In the genomic region with DNA sequence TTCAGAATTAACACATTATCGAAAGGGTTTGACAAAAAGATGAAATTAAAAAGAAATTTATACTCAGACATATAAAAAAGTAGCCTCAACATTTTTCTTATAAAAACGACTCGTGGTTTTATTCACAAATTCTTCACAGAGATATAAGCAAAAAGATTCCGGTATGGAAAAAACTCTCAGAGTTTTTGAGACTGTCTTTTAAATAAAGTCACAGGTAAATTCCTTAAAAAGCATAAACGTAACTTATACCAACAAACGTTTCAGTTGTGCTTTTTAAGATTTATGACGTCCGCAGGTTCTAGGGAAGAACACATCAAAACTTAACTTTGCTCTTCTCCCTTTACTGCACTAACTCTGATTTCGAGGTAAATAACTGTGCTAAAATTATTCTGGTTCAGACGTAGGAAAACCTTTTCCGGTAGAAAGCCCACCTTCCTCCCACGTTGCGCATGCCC, we compare ENCODE assay signal across 9 mouse cellular contexts. TPM values are rescaled to one million over a fixed set of nuclear protein-coding genes. Genes with fewer than 3 reads are reported as not detected.
DNase-seq lines count a peak whose midpoint lies in the region; ATAC-seq and TF ChIP-seq lines count a peak whose summit lies in the region.
"Had no signal": no experiment of that assay in that cellular context is flagged by ENCODE, and none has a peak within 500 bp of the region (broad histone marks: within the 10 kb centered on the region; RNA-seq: fewer than 3 reads in every experiment).

No protein-coding gene starts in this region.

- peak overlapping the region; percentile 58 for H3K4me3 ChIP-seq in lung, embryonic 15.5 days
- peak overlapping the region; percentile 76 for H3K4me3 ChIP-seq in embryonic fibroblast, embryonic 13.5 days (ENCODE audit: insufficient read depth, low read length)
- peak overlapping the region; percentile 77 for H3K4me3 ChIP-seq in limb, embryonic 10.5 days
- H3K4me3 ChIP-seq in neural tube, embryonic 15.5 days (replicated peaks): peak overlapping the region; percentile 85

- peaks cover 10% of the 10 kb centered on the region; the same call in 1 of the 2 replicates for H3K36me3 ChIP-seq in lung, embryonic 15.5 days
- peaks cover 24% of the 10 kb centered on the region for H3K36me3 ChIP-seq in limb, embryonic 10.5 days
- H3K36me3 ChIP-seq in neural tube, embryonic 15.5 days: peaks cover 16% of the 10 kb centered on the region

- H3K4me1 ChIP-seq in lung, embryonic 15.5 days: peaks cover 15% of the 10 kb centered on the region
- no peaks in the 10 kb centered on the region for H3K4me1 ChIP-seq in embryonic fibroblast, embryonic 13.5 days (ENCODE audit: control insufficient read depth, insufficient read depth, low read length)
- H3K4me1 ChIP-seq in limb, embryonic 10.5 days: peaks cover 20% of the 10 kb centered on the region
- H3K4me1 ChIP-seq in neural tube, embryonic 15.5 days: peaks cover 43% of the 10 kb centered on the region

- no peak; the same call in 1 of the 2 replicates for TF ChIP-seq POLR2A in embryonic fibroblast, embryonic 13.5 days (IDR thresholded peaks at IDR 0.05; ENCODE audit: low read depth, low read length)

- TF ChIP-seq CTCF in embryonic fibroblast, embryonic 13.5 days (IDR thresholded peaks at IDR 0.05; ENCODE audit: borderline replicate concordance, insufficient read depth, low read length): no peak

- no peaks in the 10 kb centered on the region for H3K9me3 ChIP-seq in lung, embryonic 15.5 days
- no peaks in the 10 kb centered on the region for H3K9me3 ChIP-seq in limb, embryonic 10.5 days (replicated peaks)
- no peaks in the 10 kb centered on the region for H3K9me3 ChIP-seq in neural tube, embryonic 15.5 days (replicated peaks)

- H3K27ac ChIP-seq in lung, embryonic 15.5 days: peak overlapping the region; percentile 91
- H3K27ac ChIP-seq in embryonic fibroblast, embryonic 13.5 days (ENCODE audit: insufficient read depth, low read length): peak overlapping the region; percentile 91
- peak overlapping the region; percentile 92 for H3K27ac ChIP-seq in limb, embryonic 10.5 days
- peak overlapping the region; percentile 99 for H3K27ac ChIP-seq in neural tube, embryonic 15.5 days (replicated peaks)

- H3K9ac ChIP-seq in lung, embryonic 15.5 days: peak overlapping the region; percentile 57; the same call in 1 of the 2 replicates
- H3K9ac ChIP-seq in neural tube, embryonic 15.5 days (replicated peaks): peak overlapping the region; percentile 86

- DNase-seq in lung, postnatal 10 days: no peak
- no peak for DNase-seq in limb, embryonic 10.5 days (ENCODE audit: low spot score)
- DNase-seq in ovary, postnatal 36 days (ENCODE audit: low spot score): no peak
- DNase-seq in frontal cortex, postnatal 10 days (ENCODE audit: low spot score in 2 of 2): no peak
- no peak for DNase-seq in layer of hippocampus, adult 9-10 months (ENCODE audit: low spot score)

- 1% methylated on average over 13 of the region's 13 CpGs for WGBS in lung, embryonic 15.5 days
- 2% methylated on average over 13 of the region's 13 CpGs for WGBS in limb, embryonic 10.5 days
- under 1% methylated on average over 13 of the region's 13 CpGs for WGBS in neural tube, embryonic 15.5 days

- no peak for ATAC-seq in lung, embryonic 15.5 days (ENCODE audit: borderline replicate concordance, extremely low read depth, low FRiP score, low TSS enrichment)
- ATAC-seq in neural tube, embryonic 15.5 days (ENCODE audit: low FRiP score): no peak

- H3K27me3 ChIP-seq in lung, embryonic 15.5 days: no peaks in the 10 kb centered on the region; the same call in 1 of the 2 replicates
- peaks cover 26% of the 10 kb centered on the region for H3K27me3 ChIP-seq in limb, embryonic 10.5 days (ENCODE audit: low read depth, poor library complexity, severe bottlenecking)
- H3K27me3 ChIP-seq in neural tube, embryonic 15.5 days (replicated peaks): no peaks in the 10 kb centered on the region

- H3K4me2 ChIP-seq in lung, embryonic 15.5 days: peak overlapping the region; percentile 87
- H3K4me2 ChIP-seq in neural tube, embryonic 15.5 days: peak overlapping the region; percentile 79

RNA-seq across cellular contexts. Expression of a gene that starts 0.2 kb away (rescaled TPM):
- polyA plus RNA-seq in lung, embryonic 15.5 days (2015; fragmentation: Nextera tagmentation; extraction: Ambion mirVana): 28.1 and 31.7 TPM in 2 replicates
- 22.9 and 24.3 TPM in 2 replicates for polyA plus RNA-seq in embryonic fibroblast, embryonic 13.5 days (2011; ENCODE audit: insufficient read length, low read depth, missing spikeins)
- polyA plus RNA-seq in limb, embryonic 10.5 days (2016; fragmentation: Nextera tagmentation; extraction: Ambion mirVana): 27.1 and 32.2 TPM in 2 replicates
- polyA plus RNA-seq in neural tube, embryonic 15.5 days (2015; fragmentation: Nextera tagmentation; extraction: Ambion mirVana): 25.4 and 27.8 TPM in 2 replicates

RNA-seq across cellular contexts. Expression of a gene that starts 1.9 kb away (rescaled TPM):
- polyA plus RNA-seq in lung, embryonic 15.5 days (2015; fragmentation: Nextera tagmentation; extraction: Ambion mirVana): not detected in 2 replicates
- not detected in 2 replicates for polyA plus RNA-seq in embryonic fibroblast, embryonic 13.5 days (2011; ENCODE audit: insufficient read length, low read depth, missing spikeins)
- 0.08 TPM in 1 of 2 replicates, not detected in the other for polyA plus RNA-seq in limb, embryonic 10.5 days (2016; fragmentation: Nextera tagmentation; extraction: Ambion mirVana)
- polyA plus RNA-seq in neural tube, embryonic 15.5 days (2015; fragmentation: Nextera tagmentation; extraction: Ambion mirVana): 0.59 and 1.2 TPM in 2 replicates

RNA-seq across cellular contexts. Expression of a gene that starts 42.7 kb away (rescaled TPM):
- not detected in 2 replicates for polyA plus RNA-seq in lung, embryonic 15.5 days (2015; fragmentation: Nextera tagmentation; extraction: Ambion mirVana)
- not detected in 2 replicates for polyA plus RNA-seq in embryonic fibroblast, embryonic 13.5 days (2011; ENCODE audit: insufficient read length, low read depth, missing spikeins)
- not detected in 2 replicates for polyA plus RNA-seq in limb, embryonic 10.5 days (2016; fragmentation: Nextera tagmentation; extraction: Ambion mirVana)
- polyA plus RNA-seq in neural tube, embryonic 15.5 days (2015; fragmentation: Nextera tagmentation; extraction: Ambion mirVana): not detected in 2 replicates
- polyA plus RNA-seq: large intestine, adult 2 months had no signal

RNA-seq across cellular contexts. Expression of a gene that starts 46.0 kb away (rescaled TPM):
- 2.9 and 3.1 TPM in 2 replicates for polyA plus RNA-seq in lung, embryonic 15.5 days (2015; fragmentation: Nextera tagmentation; extraction: Ambion mirVana)
- not detected in 2 replicates for polyA plus RNA-seq in embryonic fibroblast, embryonic 13.5 days (2011; ENCODE audit: insufficient read length, low read depth, missing spikeins)
- 1.9 and 2.8 TPM in 2 replicates for polyA plus RNA-seq in limb, embryonic 10.5 days (2016; fragmentation: Nextera tagmentation; extraction: Ambion mirVana)
- polyA plus RNA-seq in neural tube, embryonic 15.5 days (2015; fragmentation: Nextera tagmentation; extraction: Ambion mirVana): 0.79 and 0.97 TPM in 2 replicates
- polyA plus RNA-seq: large intestine, adult 2 months had no signal

RNA-seq across cellular contexts. Expression of a gene that starts 53.8 kb away (rescaled TPM):
- 65.4 and 68.8 TPM in 2 replicates for polyA plus RNA-seq in lung, embryonic 15.5 days (2015; fragmentation: Nextera tagmentation; extraction: Ambion mirVana)
- 59.6 and 74.4 TPM in 2 replicates for polyA plus RNA-seq in embryonic fibroblast, embryonic 13.5 days (2011; ENCODE audit: insufficient read length, low read depth, missing spikeins)
- polyA plus RNA-seq in limb, embryonic 10.5 days (2016; fragmentation: Nextera tagmentation; extraction: Ambion mirVana): 167 and 217 TPM in 2 replicates
- 5.2 and 5.5 TPM in 2 replicates for polyA plus RNA-seq in neural tube, embryonic 15.5 days (2015; fragmentation: Nextera tagmentation; extraction: Ambion mirVana)
